Mouse (Mus musculus): ENCODE results near the gene N6amt1.

GRCm38 (mm10) chr16:87318200-87318811 lies 35.7 kb upstream of the N6amt1 start:
- no peak for TF ChIP-seq CTCF (conservative IDR thresholded peaks at IDR 0.05 in 1 of 2, IDR thresholded peaks at IDR 0.05 in 1 of 2; ENCODE audit: low read depth in 2 of 2, low read length in 2 of 2)
- TF ChIP-seq POLR2A (IDR thresholded peaks at IDR 0.05; ENCODE audit: low read depth, low read length): no peak
- no peak for TF ChIP-seq ZNF384 (IDR thresholded peaks at IDR 0.05; ENCODE audit: low read depth, low read length)
- TF ChIP-seq EP300 (IDR thresholded peaks at IDR 0.05; ENCODE audit: low read length): no peak
- TF ChIP-seq MAX (IDR thresholded peaks at IDR 0.05; ENCODE audit: low read length): no peak
- TF ChIP-seq GABPA (IDR thresholded peaks at IDR 0.05; ENCODE audit: insufficient replicate concordance, low read depth, low read length): no peak
- TF ChIP-seq UBTF (IDR thresholded peaks at IDR 0.05; ENCODE audit: low read depth, low read length): no peak
